Comparison of ENCODE assay signal across 7 mouse cellular contexts in the genomic region with DNA sequence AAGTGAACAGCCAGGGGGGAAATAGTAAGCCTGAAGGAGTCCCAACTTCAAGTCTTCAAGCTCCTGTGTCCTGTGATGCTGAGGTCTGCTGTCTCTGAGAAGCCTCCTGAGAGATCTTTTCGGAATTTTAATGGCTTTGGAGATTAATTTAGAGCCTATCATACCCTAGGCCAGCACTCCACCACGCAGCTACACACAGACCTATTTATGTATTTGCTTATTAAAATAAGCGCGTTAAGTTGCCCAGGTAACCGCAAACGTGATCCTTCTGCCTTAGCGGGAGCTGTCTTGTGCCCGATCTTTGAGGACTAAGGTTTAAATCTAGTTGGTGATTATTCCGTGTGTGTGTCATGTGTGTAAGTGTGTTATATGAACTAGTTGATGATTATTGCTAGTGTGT. TPM values are rescaled to one million over a fixed set of nuclear protein-coding genes. Genes with fewer than 3 reads are reported as not detected.
DNase-seq lines count a peak whose midpoint lies in the region; ATAC-seq lines count a peak whose summit lies in the region.

No protein-coding gene starts in this region.

- ATAC-seq in kidney, embryonic 14.5 days (ENCODE audit: low FRiP score, low TSS enrichment): no peak
- no peak for ATAC-seq in embryonic facial prominence, embryonic 11.5 days (replicated peaks; ENCODE audit: insufficient number of reproducible peaks, low FRiP score, low TSS enrichment, low read depth)
- no peak for ATAC-seq in hindbrain, embryonic 13.5 days (ENCODE audit: low FRiP score)
- no peak for ATAC-seq in midbrain, embryonic 14.5 days (ENCODE audit: low FRiP score, low TSS enrichment)

- H3K4me1 ChIP-seq in kidney, embryonic 14.5 days (ENCODE audit: control insufficient read depth, insufficient read depth, low read length): peaks cover 3% of the 10 kb centered on the region; the same call in 1 of the 2 replicates
- no peaks in the 10 kb centered on the region for H3K4me1 ChIP-seq in embryonic facial prominence, embryonic 11.5 days (ENCODE audit: control insufficient read depth, insufficient read depth, low read length)
- H3K4me1 ChIP-seq in hindbrain, embryonic 13.5 days (replicated peaks): peaks cover 4% of the 10 kb centered on the region; the same call in 1 of the 2 replicates
- H3K4me1 ChIP-seq in midbrain, embryonic 14.5 days (ENCODE audit: control insufficient read depth, insufficient read depth, low read length): peaks cover 4% of the 10 kb centered on the region; the same call in 1 of the 2 replicates

- no peaks in the 10 kb centered on the region for H3K9me3 ChIP-seq in kidney, embryonic 14.5 days (ENCODE audit: control insufficient read depth, low read length)
- H3K9me3 ChIP-seq in embryonic facial prominence, embryonic 11.5 days (replicated peaks; ENCODE audit: control insufficient read depth, low read length): no peaks in the 10 kb centered on the region
- no peaks in the 10 kb centered on the region for H3K9me3 ChIP-seq in hindbrain, embryonic 13.5 days
- no peaks in the 10 kb centered on the region for H3K9me3 ChIP-seq in midbrain, embryonic 14.5 days (ENCODE audit: control insufficient read depth, low read length)

- H3K4me2 ChIP-seq in kidney, embryonic 14.5 days (replicated peaks; ENCODE audit: low read depth, low read length): peak overlapping the region; percentile 48; the same call in 1 of the 2 replicates
- peak overlapping the region; percentile 54 for H3K4me2 ChIP-seq in embryonic facial prominence, embryonic 11.5 days (ENCODE audit: low read depth, low read length)
- peak overlapping the region; percentile 58 for H3K4me2 ChIP-seq in hindbrain, embryonic 13.5 days
- H3K4me2 ChIP-seq in midbrain, embryonic 14.5 days (ENCODE audit: low read length): peak overlapping the region; percentile 58

- no peaks in the 10 kb centered on the region for H3K27me3 ChIP-seq in kidney, embryonic 14.5 days (ENCODE audit: control insufficient read depth, insufficient read depth, low read length)
- H3K27me3 ChIP-seq in embryonic facial prominence, embryonic 11.5 days (ENCODE audit: control insufficient read depth, insufficient read depth, low read length): no peaks in the 10 kb centered on the region
- H3K27me3 ChIP-seq in hindbrain, embryonic 13.5 days: no peaks in the 10 kb centered on the region
- no peaks in the 10 kb centered on the region for H3K27me3 ChIP-seq in midbrain, embryonic 14.5 days (ENCODE audit: control insufficient read depth, insufficient read depth, low read length)

- no peak for DNase-seq in kidney, adult 18-20 months
- no peak for DNase-seq in embryonic facial prominence, embryonic 11.5 days (ENCODE audit: low spot score)
- no peak for DNase-seq in midbrain, embryonic 14.5 days
- DNase-seq in gastrocnemius, postnatal 10 days: no peak
- DNase-seq in retina, embryonic 14.5 days (ENCODE audit: low spot score): no peak

- no peak overlapping the region for H3K9ac ChIP-seq in kidney, embryonic 14.5 days (ENCODE audit: low read depth, low read length)
- no peak overlapping the region for H3K9ac ChIP-seq in embryonic facial prominence, embryonic 11.5 days (replicated peaks; ENCODE audit: low read length)
- no peak overlapping the region for H3K9ac ChIP-seq in hindbrain, embryonic 13.5 days
- H3K9ac ChIP-seq in midbrain, embryonic 14.5 days (replicated peaks; ENCODE audit: low read length): no peak overlapping the region

- 86% methylated on average over 9 of the region's 9 CpGs for WGBS in kidney, embryonic 14.5 days
- WGBS in embryonic facial prominence, embryonic 11.5 days: 80% methylated on average over 9 of the region's 9 CpGs
- WGBS in hindbrain, embryonic 13.5 days: 80% methylated on average over 9 of the region's 9 CpGs
- WGBS in midbrain, embryonic 14.5 days: 72% methylated on average over 9 of the region's 9 CpGs

- H3K27ac ChIP-seq in kidney, embryonic 14.5 days (ENCODE audit: low read depth, low read length): no peak overlapping the region
- no peak overlapping the region for H3K27ac ChIP-seq in embryonic facial prominence, embryonic 11.5 days (replicated peaks; ENCODE audit: low read depth, low read length)
- no peak overlapping the region for H3K27ac ChIP-seq in hindbrain, embryonic 13.5 days
- H3K27ac ChIP-seq in midbrain, embryonic 14.5 days (replicated peaks; ENCODE audit: low read depth, low read length): no peak overlapping the region

- H3K4me3 ChIP-seq in kidney, embryonic 14.5 days (ENCODE audit: low read length): peak overlapping the region; percentile 26; the same call in 1 of the 2 replicates
- no peak overlapping the region for H3K4me3 ChIP-seq in embryonic facial prominence, embryonic 11.5 days (ENCODE audit: low read depth, low read length)
- H3K4me3 ChIP-seq in hindbrain, embryonic 13.5 days: peak overlapping the region; percentile 42; the same call in 1 of the 2 replicates
- H3K4me3 ChIP-seq in midbrain, embryonic 14.5 days (replicated peaks; ENCODE audit: low read depth, low read length): peak overlapping the region; percentile 33

- H3K36me3 ChIP-seq in kidney, embryonic 14.5 days (ENCODE audit: control insufficient read depth, insufficient read depth, low read length): no peaks in the 10 kb centered on the region
- no peaks in the 10 kb centered on the region for H3K36me3 ChIP-seq in embryonic facial prominence, embryonic 11.5 days (replicated peaks; ENCODE audit: control insufficient read depth, insufficient read depth, low read depth, low read length)
- H3K36me3 ChIP-seq in hindbrain, embryonic 13.5 days: no peaks in the 10 kb centered on the region
- no peaks in the 10 kb centered on the region for H3K36me3 ChIP-seq in midbrain, embryonic 14.5 days (ENCODE audit: control insufficient read depth, insufficient read depth, low read length)

RNA-seq across cellular contexts. Expression of gene Etnk1, which starts 23.7 kb away (rescaled TPM):
- 19.7 and 33.1 TPM in 2 replicates for polyA plus RNA-seq in kidney, embryonic 14.5 days (2014; fragmentation: Nextera tagmentation; extraction: Ambion mirVana)
- polyA plus RNA-seq in embryonic facial prominence, embryonic 11.5 days (2014; fragmentation: Nextera tagmentation; extraction: Ambion mirVana): 26.7 and 27.3 TPM in 2 replicates
- polyA plus RNA-seq in hindbrain, embryonic 13.5 days (2015; fragmentation: Nextera tagmentation; extraction: Ambion mirVana): 35.2 and 36.3 TPM in 2 replicates
- 47.3 and 62.0 TPM in 2 replicates for polyA plus RNA-seq in midbrain, embryonic 14.5 days (2014; fragmentation: Nextera tagmentation; extraction: Ambion mirVana)
- 10 to 100 TPM; 16.1 to 20.3 TPM for total RNA-seq in gastrocnemius, postnatal 10 days (2021)

RNA-seq across cellular contexts. Expression of gene C2cd5, which starts 43.4 kb away (rescaled TPM):
- polyA plus RNA-seq in kidney, embryonic 14.5 days (2014; fragmentation: Nextera tagmentation; extraction: Ambion mirVana): 16.8 and 34.5 TPM in 2 replicates
- 22.4 and 22.5 TPM in 2 replicates for polyA plus RNA-seq in embryonic facial prominence, embryonic 11.5 days (2014; fragmentation: Nextera tagmentation; extraction: Ambion mirVana)
- polyA plus RNA-seq in hindbrain, embryonic 13.5 days (2015; fragmentation: Nextera tagmentation; extraction: Ambion mirVana): 46.6 and 47.6 TPM in 2 replicates
- 34.4 and 42.8 TPM in 2 replicates for polyA plus RNA-seq in midbrain, embryonic 14.5 days (2014; fragmentation: Nextera tagmentation; extraction: Ambion mirVana)
- total RNA-seq in gastrocnemius, postnatal 10 days (2021): 10 to 100 TPM; 16.6 to 20.8 TPM
